Mouse (Mus musculus): ENCODE measurements at regions not wholly inside any gene's neighbourhood (a gene's known extent, or its start where the extent isn't known, plus 50 kb on each side); places are given as distances from the start of the nearest gene placed in this dataset.

DNA sequence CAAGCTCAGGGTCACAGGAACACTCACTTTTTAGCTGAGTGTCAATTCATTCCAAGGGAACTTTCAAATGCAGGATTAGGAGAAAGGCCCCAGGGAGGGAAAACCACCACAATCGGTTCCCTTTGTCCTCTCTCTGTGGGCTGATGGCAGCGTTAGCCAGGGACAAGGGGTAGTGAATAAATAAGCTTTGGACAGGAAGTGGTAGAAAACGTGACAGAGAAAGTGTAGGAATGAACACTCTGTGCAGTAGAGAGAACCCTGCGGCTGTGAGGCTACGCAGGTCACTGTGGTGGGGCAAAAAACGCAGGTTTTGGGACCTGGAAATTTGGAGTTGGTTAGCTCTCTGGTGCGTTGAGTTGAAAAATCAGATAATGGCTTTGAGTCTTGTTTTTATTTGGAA is 164.1 kb downstream of the Tex36 start:
- WGBS = 44% methylated on average over 7 of the region's 7 CpGs
- H3K27ac ChIP-seq = no peak overlapping the region

DNA sequence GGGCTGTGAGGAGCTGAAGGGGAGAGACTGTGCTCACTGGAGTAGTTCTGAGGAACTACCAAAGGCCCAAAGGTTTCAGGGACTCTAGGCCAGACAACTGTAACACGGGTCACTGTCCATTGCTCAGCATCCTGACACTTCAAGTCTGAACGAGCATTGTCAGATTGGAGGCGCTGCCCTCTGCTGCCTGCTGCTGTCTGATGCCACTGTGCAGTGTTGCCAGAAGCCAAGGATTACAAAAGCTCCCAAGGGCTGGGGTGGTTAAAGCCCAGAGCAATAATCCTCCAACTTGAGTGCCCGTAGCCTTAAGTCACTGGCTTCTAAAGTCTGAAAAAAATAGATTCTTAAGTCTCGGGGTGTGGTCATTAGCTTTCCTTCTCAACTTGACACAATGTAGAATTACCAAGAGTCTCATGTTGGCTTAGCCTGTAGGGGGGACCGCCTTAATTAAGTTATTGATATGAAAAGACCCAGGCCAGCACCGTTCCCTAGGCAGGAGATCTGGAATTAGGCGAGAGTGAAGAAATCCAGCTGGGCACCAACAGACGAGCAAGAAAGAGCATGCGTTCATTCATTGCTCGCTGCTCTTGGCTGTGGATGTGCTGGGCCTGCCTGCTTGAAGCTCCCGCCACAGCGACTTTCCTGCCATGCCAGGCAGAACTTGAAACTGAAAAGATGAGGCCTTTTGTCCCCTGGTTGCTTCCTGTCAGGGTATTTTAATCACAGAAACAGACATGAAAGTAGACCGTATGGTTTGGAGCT is 166.2 kb downstream of the Tex36 start:
- Histone ChIP-seq H3K4me2 (no peak overlapping the region), H3K4me1 (replicated peaks) (no peaks in the 10 kb centered on the region), H3K4me3 (no peak overlapping the region), H3K36me3 (no peaks in the 10 kb centered on the region), H3K27me3 (no peaks in the 10 kb centered on the region), H3K9me3 (replicated peaks) (no peaks in the 10 kb centered on the region), H3K9ac (no peak overlapping the region), H3K27ac (no peak overlapping the region)
- 73% methylated on average over 14 of the region's 14 CpGs for WGBS
- no peak for ATAC-seq (replicated peaks; ENCODE audit: insufficient number of reproducible peaks, insufficient read depth, low FRiP score, low read depth)

More for the DNA sequence above, 164.1 kb downstream of the Tex36 start:
- Histone ChIP-seq H3K4me1 (replicated peaks) (no peaks in the 10 kb centered on the region), H3K27me3 (no peaks in the 10 kb centered on the region), H3K9me3 (replicated peaks) (no peaks in the 10 kb centered on the region), H3K36me3 (no peaks in the 10 kb centered on the region), H3K4me2 (no peak overlapping the region), H3K4me3 (no peak overlapping the region), H3K9ac (no peak overlapping the region)
- no peak for ATAC-seq (replicated peaks; ENCODE audit: insufficient number of reproducible peaks, insufficient read depth, low FRiP score, low read depth)

DNA sequence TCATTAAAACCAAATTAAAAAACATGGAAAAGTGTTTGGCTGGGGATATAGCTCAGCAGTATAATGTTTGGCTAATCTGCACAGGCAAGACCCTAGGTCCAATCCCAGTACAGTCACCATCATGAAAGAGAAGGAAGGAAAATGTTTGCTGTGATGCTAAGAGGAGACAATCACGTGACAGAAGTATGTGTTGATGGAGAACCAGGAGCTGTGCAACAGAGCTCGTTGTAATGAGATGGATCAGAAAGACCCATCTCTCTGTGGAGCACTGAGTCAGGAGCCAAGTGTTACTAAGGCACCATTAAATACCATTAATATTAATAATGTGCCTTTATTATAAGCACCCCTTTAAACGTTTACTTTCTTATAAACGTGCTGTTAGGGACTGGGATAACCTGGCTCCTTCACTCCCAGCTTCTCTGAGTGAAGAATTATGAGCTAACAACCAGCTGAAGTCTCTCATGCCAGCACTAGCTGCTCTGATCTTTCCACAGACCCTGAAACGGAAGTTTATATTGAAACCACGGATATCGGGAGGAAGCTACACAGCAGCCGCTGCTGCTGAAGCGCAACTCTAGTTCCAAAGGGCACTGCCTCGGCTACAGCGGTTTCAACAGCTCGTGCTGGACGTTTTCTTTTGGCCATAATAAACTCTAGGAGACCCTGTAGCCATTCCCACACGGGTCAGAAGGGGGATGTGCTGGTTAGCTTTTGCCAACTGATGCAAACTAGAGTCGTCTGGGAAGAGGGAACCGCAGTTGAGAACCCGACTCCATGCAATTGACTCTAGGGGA is 167.7 kb downstream of the Tex36 start:
- Histone ChIP-seq H3K27me3 (no peaks in the 10 kb centered on the region), H3K4me3 (no peak overlapping the region), H3K36me3 (no peaks in the 10 kb centered on the region), H3K9ac (no peak overlapping the region), H3K4me1 (replicated peaks) (no peaks in the 10 kb centered on the region), H3K9me3 (replicated peaks) (no peaks in the 10 kb centered on the region), H3K27ac (no peak overlapping the region), H3K4me2 (no peak overlapping the region)
- 63% methylated on average over 17 of the region's 17 CpGs for WGBS
- no peak for ATAC-seq (replicated peaks; ENCODE audit: insufficient number of reproducible peaks, insufficient read depth, low FRiP score, low read depth)

DNA sequence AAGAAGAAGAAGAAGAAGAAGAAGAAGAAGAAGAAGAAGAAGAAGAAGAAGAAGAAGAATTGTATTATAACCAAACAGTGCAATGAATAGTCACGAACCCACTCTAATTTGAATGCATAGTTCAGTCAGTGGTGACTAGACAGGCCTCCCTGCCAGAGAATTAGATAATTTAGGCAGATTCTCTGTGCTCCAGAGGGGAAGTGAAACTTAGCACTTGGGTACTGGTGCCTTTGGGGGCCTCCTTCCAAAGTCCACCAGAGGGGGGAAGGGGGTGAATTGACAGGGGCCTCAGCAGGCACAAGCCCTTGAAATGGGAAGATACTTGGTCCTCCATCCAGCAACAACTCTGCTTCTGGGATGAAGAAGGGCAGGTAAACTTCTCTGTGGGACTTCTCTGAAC is 169.6 kb downstream of the Tex36 start:
- Histone ChIP-seq H3K36me3 (no peaks in the 10 kb centered on the region), H3K4me3 (no peak overlapping the region), H3K4me1 (replicated peaks) (no peaks in the 10 kb centered on the region), H3K27ac (no peak overlapping the region), H3K9ac (no peak overlapping the region), H3K4me2 (no peak overlapping the region), H3K27me3 (no peaks in the 10 kb centered on the region), H3K9me3 (replicated peaks) (no peaks in the 10 kb centered on the region)
- WGBS = 86% methylated on average over 1 of the region's 1 CpGs
- ATAC-seq (replicated peaks; ENCODE audit: insufficient number of reproducible peaks, insufficient read depth, low FRiP score, low read depth) = no peak

DNA sequence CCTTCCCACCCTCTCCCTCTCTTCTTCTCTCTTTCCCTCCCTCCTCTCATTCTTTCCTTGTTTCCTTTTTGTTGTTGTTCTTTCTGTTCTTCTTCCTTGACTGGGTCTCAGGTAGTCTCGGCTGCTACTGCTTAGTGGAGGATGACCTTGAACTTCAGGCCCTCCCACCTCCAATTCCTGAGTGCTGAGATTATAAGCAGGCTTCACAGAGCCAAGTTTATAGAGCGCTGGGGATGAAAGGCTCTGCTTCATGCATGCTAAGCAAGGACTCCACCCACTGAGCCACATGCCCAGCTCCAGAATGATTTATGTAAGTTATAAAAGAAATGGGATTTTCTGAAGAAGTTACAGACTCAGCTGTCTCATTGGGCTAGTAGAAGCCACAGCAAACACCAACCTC is 199.9 kb downstream of the Tex36 start:
- H3K36me3 ChIP-seq = no peaks in the 10 kb centered on the region
- no peaks in the 10 kb centered on the region for H3K9me3 ChIP-seq (replicated peaks)
- no peaks in the 10 kb centered on the region for H3K27me3 ChIP-seq
- ATAC-seq (replicated peaks; ENCODE audit: insufficient number of reproducible peaks, insufficient read depth, low FRiP score, low read depth) = no peak
- no peak overlapping the region for H3K27ac ChIP-seq
- H3K9ac ChIP-seq = no peak overlapping the region
- WGBS = 38% methylated on average over 2 of the region's 2 CpGs
- H3K4me1 ChIP-seq (replicated peaks) = no peaks in the 10 kb centered on the region
- H3K4me3 ChIP-seq = no peak overlapping the region
- H3K4me2 ChIP-seq = no peak overlapping the region

DNA sequence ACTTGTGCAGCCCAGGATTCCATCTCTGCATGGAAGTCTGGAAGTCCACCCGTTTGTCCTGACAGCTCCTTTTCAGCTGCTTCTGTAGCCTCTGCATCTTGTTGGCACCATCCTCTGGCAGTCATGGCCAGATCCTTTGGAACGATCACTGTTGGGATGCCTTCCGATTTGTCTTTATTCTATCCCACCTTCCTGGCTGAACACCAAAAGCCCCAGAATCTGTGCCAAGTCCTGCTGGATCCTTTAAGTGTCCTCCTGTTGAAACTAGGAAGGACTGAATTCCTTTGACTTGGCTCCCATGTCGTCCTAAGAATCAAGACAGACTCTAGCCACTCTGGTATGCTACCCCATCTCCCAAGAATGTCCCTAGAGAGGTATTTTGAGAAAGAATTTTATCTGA is 201.3 kb downstream of the Tex36 start:
- H3K36me3 ChIP-seq = no peaks in the 10 kb centered on the region
- H3K27me3 ChIP-seq = no peaks in the 10 kb centered on the region
- H3K4me2 ChIP-seq = no peak overlapping the region
- no peak overlapping the region for H3K9ac ChIP-seq
- no peak for ATAC-seq (replicated peaks; ENCODE audit: insufficient number of reproducible peaks, insufficient read depth, low FRiP score, low read depth)
- no peaks in the 10 kb centered on the region for H3K9me3 ChIP-seq (replicated peaks)
- 56% methylated on average over 4 of the region's 4 CpGs for WGBS
- H3K4me3 ChIP-seq = no peak overlapping the region
- no peaks in the 10 kb centered on the region for H3K4me1 ChIP-seq (replicated peaks)
- H3K27ac ChIP-seq = no peak overlapping the region

DNA sequence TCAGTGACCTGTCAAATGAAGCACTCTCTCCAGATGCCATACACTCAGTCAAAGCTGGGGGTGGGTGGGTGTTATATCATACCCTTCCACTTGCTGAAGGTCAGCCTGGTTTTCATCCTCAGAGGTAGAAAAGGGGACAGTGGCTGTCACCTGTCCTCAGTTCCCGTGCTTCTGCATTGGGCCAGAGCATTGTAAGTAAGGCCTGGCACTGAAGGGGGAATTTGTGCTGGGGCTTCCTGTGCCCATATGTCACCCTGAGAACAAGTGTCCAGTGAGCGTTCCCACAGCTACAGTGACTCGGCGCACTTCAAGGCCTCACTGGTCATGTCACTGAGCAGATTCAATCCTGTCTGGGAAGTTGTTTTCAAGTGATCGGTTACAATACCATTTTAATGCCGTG is 213.2 kb downstream of the Tex36 start:
- Histone ChIP-seq H3K27ac (no peak overlapping the region), H3K4me1 (replicated peaks) (no peaks in the 10 kb centered on the region), H3K9ac (no peak overlapping the region), H3K4me2 (no peak overlapping the region), H3K36me3 (no peaks in the 10 kb centered on the region), H3K9me3 (replicated peaks) (no peaks in the 10 kb centered on the region), H3K27me3 (no peaks in the 10 kb centered on the region), H3K4me3 (no peak overlapping the region)
- no peak for ATAC-seq (replicated peaks; ENCODE audit: insufficient number of reproducible peaks, insufficient read depth, low FRiP score, low read depth)
- 75% methylated on average over 6 of the region's 6 CpGs for WGBS

DNA sequence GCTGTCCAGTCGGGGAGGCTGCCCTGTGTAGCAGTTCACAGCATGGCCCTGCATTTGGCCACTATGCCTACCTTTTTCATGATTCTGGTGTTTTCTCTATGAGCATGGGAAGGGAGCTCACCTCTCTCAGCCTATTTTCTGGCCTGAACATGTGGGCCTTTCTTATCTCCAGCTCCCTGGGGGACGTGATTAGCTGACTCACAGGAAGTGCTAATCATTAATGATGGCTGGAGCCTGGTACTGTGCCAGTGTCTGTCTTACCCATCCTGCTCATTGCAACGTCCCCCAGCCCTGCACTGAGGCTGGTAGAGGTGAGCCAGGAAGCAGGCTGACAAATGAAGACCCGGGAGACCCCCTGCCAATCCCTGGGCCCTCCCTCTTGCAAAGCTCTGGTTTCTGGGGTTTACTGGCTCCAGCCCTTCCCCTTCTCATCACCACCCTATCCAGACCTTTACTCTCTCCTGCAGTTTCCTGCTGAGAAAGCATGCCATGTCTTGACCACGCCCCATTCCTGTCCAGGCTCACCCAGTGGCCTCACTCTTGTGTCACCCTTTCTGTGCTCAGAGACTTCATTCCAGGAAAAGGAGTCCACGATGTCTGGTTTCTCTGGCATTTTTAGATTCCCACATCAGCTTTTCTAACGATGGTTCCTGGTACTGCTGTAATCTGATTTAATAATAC is 219.8 kb downstream of the Tex36 start:
- Histone ChIP-seq H3K9me3 (replicated peaks) (no peaks in the 10 kb centered on the region), H3K27ac (no peak overlapping the region), H3K9ac (no peak overlapping the region), H3K4me2 (no peak overlapping the region), H3K4me3 (no peak overlapping the region), H3K36me3 (no peaks in the 10 kb centered on the region), H3K4me1 (replicated peaks) (peaks cover 1% of the 10 kb centered on the region; the same call in 1 of the 2 replicates), H3K27me3 (no peaks in the 10 kb centered on the region)
- ATAC-seq (replicated peaks; ENCODE audit: insufficient number of reproducible peaks, insufficient read depth, low FRiP score, low read depth) = no peak
- 40% methylated on average over 7 of the region's 7 CpGs for WGBS

DNA sequence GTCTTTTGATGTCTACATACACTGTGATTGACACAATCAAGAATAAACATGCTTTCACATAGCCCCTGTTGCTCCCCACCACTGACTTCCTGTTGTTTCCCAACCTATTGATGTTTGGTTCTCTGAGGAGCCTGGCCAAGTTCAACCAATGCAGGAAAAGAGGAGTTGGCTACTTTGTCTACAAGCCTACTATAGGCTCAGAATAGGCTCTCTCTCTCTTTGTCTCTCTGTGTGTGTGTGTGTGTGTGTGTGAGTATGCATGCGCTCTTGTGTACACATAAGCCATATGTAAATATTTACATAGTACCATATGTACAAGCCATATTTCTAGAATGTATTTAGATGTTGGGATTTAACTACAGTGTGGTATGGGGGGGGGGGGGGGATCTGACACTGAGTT is 222.6 kb downstream of the Tex36 start:
- no peak overlapping the region for H3K4me3 ChIP-seq
- peaks cover 3% of the 10 kb centered on the region; the same call in 1 of the 2 replicates for H3K4me1 ChIP-seq (replicated peaks)
- WGBS = 94% methylated on average over 1 of the region's 1 CpGs
- no peaks in the 10 kb centered on the region for H3K36me3 ChIP-seq
- no peaks in the 10 kb centered on the region for H3K9me3 ChIP-seq (replicated peaks)
- H3K9ac ChIP-seq = no peak overlapping the region
- no peak for ATAC-seq (replicated peaks; ENCODE audit: insufficient number of reproducible peaks, insufficient read depth, low FRiP score, low read depth)
- H3K4me2 ChIP-seq = no peak overlapping the region
- no peaks in the 10 kb centered on the region for H3K27me3 ChIP-seq
- no peak overlapping the region for H3K27ac ChIP-seq

DNA sequence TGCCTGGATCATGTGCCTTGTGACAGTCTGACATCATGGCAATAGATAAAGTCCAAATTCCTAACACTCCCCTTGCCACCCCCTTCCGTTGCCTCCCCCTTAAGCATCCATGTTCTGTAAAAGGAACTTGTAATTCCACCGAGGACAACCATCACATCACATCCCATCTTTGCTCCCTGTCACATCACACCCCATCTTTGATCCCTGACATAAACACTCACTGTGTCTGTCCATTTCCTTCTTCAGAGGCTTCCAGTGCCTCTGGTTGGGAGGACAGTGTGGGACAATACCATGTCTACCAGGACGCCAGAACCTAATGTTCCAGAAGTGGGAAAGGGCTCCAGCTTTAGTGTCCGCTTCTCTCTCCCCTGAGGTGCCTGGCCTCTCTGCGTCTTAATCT is 223.6 kb downstream of the Tex36 start:
- Histone ChIP-seq H3K27ac (no peak overlapping the region), H3K9me3 (replicated peaks) (no peaks in the 10 kb centered on the region), H3K36me3 (no peaks in the 10 kb centered on the region), H3K4me3 (no peak overlapping the region), H3K9ac (no peak overlapping the region), H3K4me1 (replicated peaks) (peaks cover 3% of the 10 kb centered on the region; the same call in 1 of the 2 replicates), H3K4me2 (no peak overlapping the region), H3K27me3 (no peaks in the 10 kb centered on the region)
- 70% methylated on average over 5 of the region's 5 CpGs for WGBS
- no peak for ATAC-seq (replicated peaks; ENCODE audit: insufficient number of reproducible peaks, insufficient read depth, low FRiP score, low read depth)

DNA sequence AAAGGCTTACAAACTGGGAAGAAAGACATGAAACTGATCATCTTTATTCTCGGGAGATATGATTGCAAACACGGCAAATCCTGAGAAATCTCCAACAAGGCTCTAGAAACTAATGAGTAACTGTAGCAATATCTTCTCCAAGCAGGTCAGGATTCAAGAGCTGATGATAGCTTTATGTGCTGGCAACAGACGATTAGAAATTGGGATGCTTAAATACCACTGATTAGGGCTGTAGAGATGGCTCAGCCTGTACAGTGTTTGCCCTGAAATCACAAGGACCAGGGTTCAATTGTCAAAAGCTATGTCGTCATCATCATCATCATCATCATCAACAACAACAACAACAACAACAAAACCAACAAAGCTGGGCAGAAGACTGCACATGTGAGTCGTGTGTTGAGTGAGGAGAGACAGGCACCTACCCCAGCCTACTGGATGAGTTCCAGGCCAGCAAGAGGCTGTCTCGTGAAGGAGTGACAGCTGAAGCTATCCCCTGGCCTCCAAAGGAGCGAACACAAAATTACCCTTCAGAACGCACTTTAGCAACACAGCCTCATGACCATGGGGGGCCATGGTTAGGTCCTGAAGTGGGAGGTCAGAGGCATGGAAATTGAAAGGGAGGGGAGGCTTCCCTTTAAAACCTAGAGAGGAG is 225.0 kb downstream of the Tex36 start:
- H3K9ac ChIP-seq = no peak overlapping the region
- no peaks in the 10 kb centered on the region for H3K27me3 ChIP-seq
- no peaks in the 10 kb centered on the region for H3K9me3 ChIP-seq (replicated peaks)
- 42% methylated on average over 8 of the region's 8 CpGs for WGBS
- H3K4me1 ChIP-seq (replicated peaks) = peaks cover 3% of the 10 kb centered on the region; the same call in 1 of the 2 replicates
- H3K27ac ChIP-seq = no peak overlapping the region
- H3K4me3 ChIP-seq = no peak overlapping the region
- no peak overlapping the region for H3K4me2 ChIP-seq
- no peak for ATAC-seq (replicated peaks; ENCODE audit: insufficient number of reproducible peaks, insufficient read depth, low FRiP score, low read depth)
- H3K36me3 ChIP-seq = no peaks in the 10 kb centered on the region

Data from heart, embryonic 15.5 days (tissue).